Mouse (Mus musculus) CH12.LX (cell line): Measurements from ENCODE around the gene Fyb2. TPM values are rescaled to one million over a fixed set of nuclear protein-coding genes. Genes with fewer than 3 reads are reported as not detected.

ENCODE experiments used
- DNase-seq: peaks from one replicate; pipeline ENCODE4 v3.0.0-alpha.2; 2013; ENCODE audit errors: extremely low read depth
- H3K27ac ChIP-seq: 2 replicates; pipeline ENCODE4 v1.5.1; 2012; ENCODE audit warnings: low read depth, mild to moderate bottlenecking, control low read depth, moderate library complexity; ENCODE audit not compliant: insufficient read depth
- H3K27me3 ChIP-seq: replicated peaks from 2 replicates; pipeline ENCODE3; 2012; ENCODE audit warnings: inconsistent platforms
- H3K36me3 ChIP-seq, 2 experiments: replicated peaks in 1 of 2; 2 replicates each; pipeline versions ENCODE3 to v1.6.1; 2012; ENCODE audit warnings: inconsistent platforms in 1 of 2, low read length in 1 of 2, mild to moderate bottlenecking in 1 of 2, mixed read lengths in 1 of 2, moderate library complexity in 1 of 2; ENCODE audit not compliant: control insufficient read depth in 1 of 2, insufficient read depth in 1 of 2
- H3K4me1 ChIP-seq, 2 experiments: 2 replicates each; pipeline ENCODE4 v1.6.1; 2012; ENCODE audit warnings: inconsistent platforms in 1 of 2, moderate library complexity in 1 of 2; ENCODE audit not compliant: insufficient read depth in 2 of 2, control insufficient read depth in 1 of 2
- H3K4me2 ChIP-seq: 2 replicates; pipeline ENCODE4 v1.6.1; 2012; ENCODE audit warnings: low read depth, mild to moderate bottlenecking, control low read depth; ENCODE audit not compliant: poor library complexity, insufficient read depth, severe bottlenecking
- H3K4me3 ChIP-seq, 3 experiments: fragments of 150-350 bp in 1 of 3; sonication (generic) in 1 of 3; replicated peaks in 1 of 3; 2 replicates each; pipeline versions ENCODE3 to v1.5.1; 2011 to 2012; ENCODE audit warnings: low read depth in 2 of 3, low read length in 2 of 3, mild to moderate bottlenecking in 2 of 3, moderate library complexity in 2 of 3, control low read depth in 1 of 3, improper control_type of control experiment in 1 of 3, inconsistent platforms in 1 of 3, mixed read lengths in 1 of 3; ENCODE audit not compliant: poor library complexity in 1 of 3
- H3K79me2 ChIP-seq: replicated peaks from 2 replicates; pipeline ENCODE4 v1.6.1; 2012; ENCODE audit warnings: mild to moderate bottlenecking, moderate library complexity; ENCODE audit not compliant: control insufficient read depth, poor library complexity, insufficient read depth, severe bottlenecking; ENCODE audit errors: extremely low read depth
- H3K9ac ChIP-seq: 2 replicates; pipeline ENCODE4 v1.6.1; 2012; ENCODE audit warnings: low read depth, mild to moderate bottlenecking, control low read depth, moderate library complexity; ENCODE audit not compliant: insufficient read depth
- H3K9me3 ChIP-seq: replicated peaks from 2 replicates; pipeline ENCODE3; 2012; ENCODE audit warnings: low read length, inconsistent platforms, mixed read lengths
- CHD1 ChIP-seq: IDR thresholded peaks from 2 replicates; pipeline ENCODE4 v1.6.1; 2012; ENCODE audit warnings: low read depth, low read length, improper control_type of control experiment, inconsistent platforms
- CHD2 ChIP-seq: IDR thresholded peaks from 2 replicates; pipeline ENCODE4 v1.6.1; 2011; ENCODE audit warnings: low read length, improper control_type of control experiment
- CTCF ChIP-seq, 2 experiments: IDR thresholded peaks in 1 of 2; conservative IDR thresholded peaks in 1 of 2; 2 replicates each; pipeline ENCODE4 v1.5.1; 2011 to 2012; ENCODE audit warnings: low read depth in 2 of 2, low read length in 2 of 2, improper control_type of control experiment in 1 of 2, inconsistent platforms in 1 of 2, mild to moderate bottlenecking in 1 of 2, moderate library complexity in 1 of 2
- ELF1 ChIP-seq: IDR thresholded peaks from 2 replicates; pipeline ENCODE4 v1.6.1; 2014; ENCODE audit warnings: low read depth, mild to moderate bottlenecking, inconsistent platforms, low read length, improper control_type of control experiment
- EP300 ChIP-seq: IDR thresholded peaks from 2 replicates; pipeline ENCODE4 v1.6.1; 2011; ENCODE audit warnings: low read length, improper control_type of control experiment
- GABPA ChIP-seq: IDR thresholded peaks from 2 replicates; pipeline ENCODE4 v1.6.1; 2012; ENCODE audit warnings: low read depth, low read length, improper control_type of control experiment, inconsistent platforms; ENCODE audit not compliant: insufficient replicate concordance
- HCFC1 ChIP-seq: IDR thresholded peaks from 2 replicates; pipeline ENCODE4 v1.6.1; 2012; ENCODE audit warnings: low read depth, mild to moderate bottlenecking, inconsistent platforms, low read length, improper control_type of control experiment
- IRF4 ChIP-seq: IDR thresholded peaks from 2 replicates; pipeline ENCODE4 v1.6.1; 2014; ENCODE audit warnings: low read depth, mild to moderate bottlenecking, inconsistent platforms, low read length, improper control_type of control experiment
- JUND ChIP-seq: conservative IDR thresholded peaks from 2 replicates; pipeline ENCODE4 v1.6.1; 2011; ENCODE audit warnings: low read depth, low read length, improper control_type of control experiment
- KAT2A ChIP-seq: IDR thresholded peaks from 2 replicates; pipeline ENCODE4 v1.6.1; 2012; ENCODE audit warnings: low read length, improper control_type of control experiment, inconsistent platforms; ENCODE audit not compliant: insufficient replicate concordance
- MAX ChIP-seq: IDR thresholded peaks from 2 replicates; pipeline ENCODE4 v1.6.1; 2011; ENCODE audit warnings: low read length, improper control_type of control experiment
- MEF2A ChIP-seq: IDR thresholded peaks from 2 replicates; pipeline ENCODE4 v1.6.1; 2014; ENCODE audit warnings: low read depth, mild to moderate bottlenecking, inconsistent platforms, low read length, improper control_type of control experiment, borderline replicate concordance
- NRF1 ChIP-seq: IDR thresholded peaks from 2 replicates; pipeline ENCODE4 v1.6.1; 2014; ENCODE audit warnings: low read depth, mild to moderate bottlenecking, inconsistent platforms, low read length, improper control_type of control experiment, moderate library complexity
- PAX5 ChIP-seq: IDR thresholded peaks from 2 replicates; pipeline ENCODE4 v1.6.1; 2012; ENCODE audit warnings: low read length, inconsistent platforms, mixed read lengths
- POLR2AphosphoS2 ChIP-seq: IDR thresholded peaks from 2 replicates; pipeline ENCODE4 v1.6.1; 2011; ENCODE audit warnings: low read depth, low read length, improper control_type of control experiment
- RAD21 ChIP-seq: IDR thresholded peaks from 2 replicates; pipeline ENCODE4 v1.6.1; 2011; ENCODE audit warnings: low read depth, mild to moderate bottlenecking, low read length, improper control_type of control experiment, moderate library complexity
- SIN3A ChIP-seq: IDR thresholded peaks from 2 replicates; pipeline ENCODE4 v1.6.1; 2012; ENCODE audit warnings: low read length, improper control_type of control experiment, inconsistent platforms
- SMC3 ChIP-seq: IDR thresholded peaks from 2 replicates; pipeline ENCODE4 v1.6.1; 2011; ENCODE audit warnings: low read depth, low read length, improper control_type of control experiment
- TCF12 ChIP-seq: IDR thresholded peaks from 2 replicates; pipeline ENCODE4 v1.6.1; 2014; ENCODE audit warnings: low read depth, mild to moderate bottlenecking, inconsistent platforms, low read length, improper control_type of control experiment
- UBTF ChIP-seq: IDR thresholded peaks from 2 replicates; pipeline ENCODE4 v1.6.1; 2012; ENCODE audit warnings: low read depth, mild to moderate bottlenecking, inconsistent platforms, low read length, improper control_type of control experiment, moderate library complexity
- USF1 ChIP-seq: IDR thresholded peaks from 2 replicates; pipeline ENCODE4 v1.6.1; 2014; ENCODE audit warnings: low read depth, mild to moderate bottlenecking, inconsistent platforms, low read length, improper control_type of control experiment
- ZKSCAN1 ChIP-seq: IDR thresholded peaks from 2 replicates; pipeline ENCODE4 v1.6.1; 2012; ENCODE audit warnings: low read depth, inconsistent platforms, low read length, improper control_type of control experiment, borderline replicate concordance
- dilution Hi-C: fragments of 300-500 bp; cut with MboI; formaldehyde crosslinking; loops from 2 replicates; pipeline ENCODE4 v1.14.3; 2020; ENCODE audit warnings: low sequenced_read_pairs; ENCODE audit not compliant: extremely low pct_unique_long_range_greater_than_20kb, extremely low pct_ligation_motif_present
- in situ Hi-C: fragments of 300-500 bp; cut with MboI; formaldehyde crosslinking; loops from 3 replicates; pipeline ENCODE4 v1.14.3; 2019; ENCODE audit warnings: low sequenced_read_pairs, low pct_ligation_motif_present, low pct_unique_long_range_greater_than_20kb, mixed read lengths
- polyA plus RNA-seq: library from polyadenylated mRNA; unstranded; fragments of >175 nt; gene quantifications from 2 replicates; pipeline ENCODE4 v1.2.1, GENCODE M21; 2012; ENCODE audit warnings: low read depth; ENCODE audit not compliant: insufficient read length
- total RNA-seq, 2 experiments: library from RNA; depleted of rRNA; stranded (reverse); fragments of 300-350 nt in 1 of 2; fragments of >200 nt in 1 of 2; gene quantifications; 2 replicates each; pipeline ENCODE4 v1.2.3; 2012 to 2014

The Fyb2 gene
- total and polyA plus RNA-seq, 3 experiments = 0.28 TPM; not detected in 2

- Histone ChIP-seq H3K4me2 (no peak overlapping the region), H3K79me2 (no peaks in the 10 kb centered on the region), H3K27ac (no peak overlapping the region), H3K27me3 (no peaks in the 10 kb centered on the region), H3K9ac (no peak overlapping the region), H3K4me3 (no peak overlapping the region), H3K36me3 (no peaks in the 10 kb centered on the region), H3K9me3 (peaks cover 7% of the 10 kb centered on the region), H3K4me1 (peaks cover 0 to 18% of the 10 kb centered on the region in 2 experiments; a peak in 2 of 4 replicates)
- no peak for DNase-seq
- TF ChIP-seq CHD1 = no peak
- TF ChIP-seq ZKSCAN1 = no peak
- no peak for TF ChIP-seq USF1
- no peak for TF ChIP-seq PAX5
- no peak for TF ChIP-seq JUND
- TF ChIP-seq HCFC1 = no peak
- no peak for TF ChIP-seq KAT2A
- TF ChIP-seq CTCF (conservative IDR thresholded peaks at IDR 0.05 in 1 of 2, IDR thresholded peaks at IDR 0.05 in 1 of 2; ENCODE audit: low read depth in 2 of 2, low read length in 2 of 2) = no peak
- no peak for TF ChIP-seq GABPA
- TF ChIP-seq NRF1 = no peak
- no peak for TF ChIP-seq IRF4
- TF ChIP-seq POLR2AphosphoS2 = no peak
- TF ChIP-seq ELF1 = no peak
- no peak for TF ChIP-seq UBTF
- TF ChIP-seq TCF12 = no peak
- no peak for TF ChIP-seq SIN3A
- no peak for TF ChIP-seq EP300
- TF ChIP-seq CHD2 = no peak
- no peak for TF ChIP-seq SMC3
- dilution Hi-C loops (no loop called here), in situ Hi-C loops (no loop called here)
Measured at GRCm38 (mm10) chr4:104893588-104893987, 19.7 kb upstream of the Fyb2 start.

- DNase-seq = peak; percentile 52
- Histone ChIP-seq H3K9me3 (peaks cover 7% of the 10 kb centered on the region), H3K4me2 (no peak overlapping the region), H3K27ac (no peak overlapping the region), H3K79me2 (no peaks in the 10 kb centered on the region), H3K36me3 (no peaks in the 10 kb centered on the region), H3K9ac (no peak overlapping the region), H3K4me1 (peaks cover 0 to 15% of the 10 kb centered on the region in 2 experiments; a peak in 2 of 4 replicates), H3K27me3 (no peaks in the 10 kb centered on the region), H3K4me3 (no peak overlapping the region)
- dilution Hi-C loops = no loop called here
- peak; percentile 61 for TF ChIP-seq SMC3
- no peak for TF ChIP-seq NRF1
- no peak for TF ChIP-seq CHD2
- TF ChIP-seq MAX = no peak
- TF ChIP-seq RAD21 = peak; percentile 81
- TF ChIP-seq MEF2A = peak; percentile 89
- peak; percentile 68 to 73 for TF ChIP-seq CTCF (conservative IDR thresholded peaks at IDR 0.05 in 1 of 2, IDR thresholded peaks at IDR 0.05 in 1 of 2; ENCODE audit: low read depth in 2 of 2, low read length in 2 of 2)
- in situ Hi-C loops = no loop called here
Measured at GRCm38 (mm10) chr4:104894004-104894734, 19.1 kb upstream of the Fyb2 start.
